In the genomic region with DNA sequence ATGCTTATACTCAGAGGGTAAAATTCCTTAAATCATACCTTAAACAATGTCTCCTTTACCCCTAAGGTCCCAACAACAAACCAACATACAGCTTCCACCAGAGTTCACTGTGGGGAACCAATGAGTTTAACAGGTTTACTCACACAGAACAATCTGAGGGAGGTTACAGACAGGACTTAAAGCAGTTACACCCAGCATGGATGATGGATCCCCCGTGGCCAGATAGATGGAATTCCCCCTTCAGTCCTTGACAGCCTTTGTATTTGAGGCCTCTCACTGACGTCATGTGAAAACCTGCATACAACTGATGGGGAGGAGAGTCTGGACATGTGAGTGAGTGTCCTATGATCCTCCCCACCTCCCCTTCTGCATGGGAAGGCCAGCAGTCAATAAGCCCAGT, we compare ENCODE assay signal across 12 mouse cellular contexts.
"Had no signal": no experiment of that assay in that cellular context is flagged by ENCODE, and none has a peak within 500 bp of the region (broad histone marks: within the 10 kb centered on the region; RNA-seq: fewer than 3 reads in every experiment).

No protein-coding gene starts in this region.

- DNase-seq: liver, postnatal 0 days; lung, adult 2 months; lung, postnatal 14 days; lung, postnatal 36 days; midbrain, embryonic 14.5 days; retina, postnatal 1 day; right cerebral cortex, adult 18-20 months; right cerebral cortex, postnatal 25 days; right cerebral cortex, postnatal 4 days; thymus, adult 2 months; thymus, postnatal 25 days; thymus, postnatal 4 days had no signal
